Mouse (Mus musculus) hindbrain, embryonic 13.5 days (tissue): ENCODE measurements around the gene Cdc42ep2. TPM values are rescaled to one million over a fixed set of nuclear protein-coding genes. Genes with fewer than 3 reads are reported as not detected.

ENCODE experiments used
- ATAC-seq: fragments of 200-750 bp; cut with Nextera tagmentation; 2 replicates; pipeline ENCODE4 v1.8.0; 2017; ENCODE audit warnings: moderate TSS enrichment; ENCODE audit not compliant: low FRiP score
- H3K27ac ChIP-seq: fragments of 300-500 bp; sonication (generic); 2 replicates; pipeline ENCODE4 v1.5.1; 2015; ENCODE audit warnings: inconsistent platforms, mild to moderate bottlenecking, moderate library complexity
- H3K27me3 ChIP-seq: fragments of 300-500 bp; sonication (generic); 2 replicates; pipeline ENCODE4 v1.6.1; 2015; ENCODE audit warnings: mild to moderate bottlenecking, inconsistent platforms
- H3K36me3 ChIP-seq: fragments of 300-500 bp; sonication (generic); 2 replicates; pipeline ENCODE4 v1.6.1; 2015; ENCODE audit warnings: mild to moderate bottlenecking, inconsistent platforms
- H3K4me1 ChIP-seq: fragments of 300-500 bp; sonication (generic); replicated peaks from 2 replicates; pipeline ENCODE4 v1.6.1; 2015; ENCODE audit warnings: inconsistent platforms
- H3K4me2 ChIP-seq: fragments of 300-500 bp; sonication (generic); 2 replicates; pipeline ENCODE4 v1.6.1; 2015; ENCODE audit warnings: inconsistent platforms, mild to moderate bottlenecking, moderate library complexity
- H3K4me3 ChIP-seq: fragments of 300-500 bp; sonication (generic); 2 replicates; pipeline ENCODE4 v1.5.1; 2015; ENCODE audit warnings: mild to moderate bottlenecking, inconsistent platforms
- H3K9ac ChIP-seq: fragments of 300-500 bp; sonication (generic); 2 replicates; pipeline ENCODE4 v1.6.1; 2015; ENCODE audit warnings: mild to moderate bottlenecking, inconsistent platforms
- H3K9me3 ChIP-seq: fragments of 300-500 bp; sonication (generic); 2 replicates; pipeline ENCODE4 v1.6.1; 2016; ENCODE audit warnings: inconsistent platforms
- WGBS: fragments of 180-500 bp; shearing (Covaris S2); methylation state at CpG from one replicate; pipeline ENCODE4 v1.1.7; 2015; 5-methylcytosine and 5-hydroxymethylcytosine counted together
- polyA plus RNA-seq: library from polyadenylated mRNA; unstranded; fragments of >200 nt; fragmentation: Nextera tagmentation; extraction: Ambion mirVana; gene quantifications from 2 replicates; pipeline ENCODE4 v1.2.1, GENCODE M21; 2015

Cdc42ep2 gene
- polyA plus RNA-seq, 1 experiment from 2014 or later: 11.5 TPM

- H3K9ac ChIP-seq: no peak overlapping the region; the same call in 1 of the 2 replicates
- H3K4me1 ChIP-seq: peaks cover 18% of the 10 kb centered on the region
- 85% methylated on average over 3 of the region's 3 CpGs for WGBS
- no peak overlapping the region for H3K4me3 ChIP-seq
- no peaks in the 10 kb centered on the region for H3K27me3 ChIP-seq
- H3K36me3 ChIP-seq: no peaks in the 10 kb centered on the region
- H3K9me3 ChIP-seq: no peaks in the 10 kb centered on the region
- no peak overlapping the region for H3K27ac ChIP-seq
- H3K4me2 ChIP-seq: no peak overlapping the region
- ATAC-seq: no peak
Observed at GRCm38 (mm10) chr19:5878916-5879315, 45.7 kb downstream of the Cdc42ep2 start.

DNA sequence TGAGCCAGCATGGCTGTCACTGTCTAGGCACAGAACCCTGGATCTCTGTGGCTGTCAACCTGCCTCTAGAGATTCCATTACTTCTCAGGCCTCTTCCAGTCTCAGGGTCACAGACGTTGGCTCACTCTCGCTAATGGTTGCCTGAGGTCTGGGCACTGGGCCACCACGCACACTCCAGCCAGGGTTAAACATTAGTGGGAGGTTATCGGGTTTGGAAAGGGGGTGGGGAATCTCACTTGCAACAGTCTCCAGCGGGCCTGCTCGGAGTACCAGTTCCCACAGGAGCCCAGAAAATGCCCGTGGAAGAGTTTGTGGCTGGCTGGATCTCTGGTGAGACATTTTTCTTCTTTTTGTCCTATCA, 46.3 kb downstream of the Cdc42ep2 start:
- H3K36me3 ChIP-seq: no peaks in the 10 kb centered on the region
- 0 out of 2 replicates have a peak overlapping the region, but pooled peaks have one; percentile 15 for H3K4me2 ChIP-seq
- H3K4me3 ChIP-seq: no peak overlapping the region
- peak overlapping the region; percentile 72; the same call in 1 of the 2 replicates for H3K27ac ChIP-seq
- H3K9me3 ChIP-seq: no peaks in the 10 kb centered on the region
- no peaks in the 10 kb centered on the region for H3K27me3 ChIP-seq
- WGBS: 77% methylated on average over 7 of the region's 7 CpGs
- H3K9ac ChIP-seq: peak overlapping the region; percentile 49
- H3K4me1 ChIP-seq: peaks cover 24% of the 10 kb centered on the region
- ATAC-seq: no peak

GRCm38 (mm10) chr19:5877618-5878361, 46.8 kb downstream of the Cdc42ep2 start, which contains the start of gene Slc25a45:
TSS of gene Slc25a45 (plus strand) at chr19:5877808.
- H3K27ac ChIP-seq: peak within 1 kb of the TSS; percentile 72
- 0 out of 2 replicates have a peak within 1 kb of the TSS, but pooled peaks have one; percentile 15 for H3K4me2 ChIP-seq
- peaks cover 3% of the 10 kb centered on the region; the same call in 1 of the 2 replicates for H3K36me3 ChIP-seq
- no peaks in the 10 kb centered on the region for H3K27me3 ChIP-seq
- ATAC-seq: no peak
- no peak within 1 kb of the TSS for H3K4me3 ChIP-seq
- peaks cover 29% of the 10 kb centered on the region for H3K4me1 ChIP-seq
- WGBS: 50% methylated on average over 15 of the region's 15 CpGs
- no peaks in the 10 kb centered on the region for H3K9me3 ChIP-seq
- peak within 1 kb of the TSS; percentile 49 for H3K9ac ChIP-seq

GRCm38 (mm10) chr19:5874969-5875480, 49.6 kb downstream of the Cdc42ep2 start, which contains the start of gene Frmd8:
TSS of gene Frmd8 (minus strand) at chr19:5875274.
- peak; percentile 93 for ATAC-seq
- WGBS: 0% methylated on average over 37 of the region's 37 CpGs

GRCm38 (mm10) chr19:5874391-5874968, 50.1 kb downstream of the Cdc42ep2 start:
- Histone ChIP-seq H3K4me3 (peak overlapping the region; percentile 75), H3K9me3 (no peaks in the 10 kb centered on the region), H3K4me1 (peaks cover 47% of the 10 kb centered on the region), H3K9ac (peak overlapping the region; percentile 85), H3K4me2 (peak overlapping the region; percentile 88), H3K27me3 (no peaks in the 10 kb centered on the region), H3K36me3 (peaks cover 16% of the 10 kb centered on the region), H3K27ac (peak overlapping the region; percentile 70; the same call in 1 of the 2 replicates)
- no peak; the same call in 1 of the 2 replicates for ATAC-seq
- 11% methylated on average over 13 of the region's 13 CpGs for WGBS

More at GRCm38 (mm10) chr19:5874969-5875480, 49.6 kb downstream of the Cdc42ep2 start, which contains the start of gene Frmd8:
- H3K4me1 ChIP-seq: peaks cover 47% of the 10 kb centered on the region
- no peaks in the 10 kb centered on the region for H3K27me3 ChIP-seq
- H3K27ac ChIP-seq: peak within 1 kb of the TSS; percentile 74
- H3K9ac ChIP-seq: peak within 1 kb of the TSS; percentile 85
- peak within 1 kb of the TSS; percentile 75 for H3K4me3 ChIP-seq
- peaks cover 13% of the 10 kb centered on the region for H3K36me3 ChIP-seq
- no peaks in the 10 kb centered on the region for H3K9me3 ChIP-seq
- H3K4me2 ChIP-seq: peak within 1 kb of the TSS; percentile 88

DNA sequence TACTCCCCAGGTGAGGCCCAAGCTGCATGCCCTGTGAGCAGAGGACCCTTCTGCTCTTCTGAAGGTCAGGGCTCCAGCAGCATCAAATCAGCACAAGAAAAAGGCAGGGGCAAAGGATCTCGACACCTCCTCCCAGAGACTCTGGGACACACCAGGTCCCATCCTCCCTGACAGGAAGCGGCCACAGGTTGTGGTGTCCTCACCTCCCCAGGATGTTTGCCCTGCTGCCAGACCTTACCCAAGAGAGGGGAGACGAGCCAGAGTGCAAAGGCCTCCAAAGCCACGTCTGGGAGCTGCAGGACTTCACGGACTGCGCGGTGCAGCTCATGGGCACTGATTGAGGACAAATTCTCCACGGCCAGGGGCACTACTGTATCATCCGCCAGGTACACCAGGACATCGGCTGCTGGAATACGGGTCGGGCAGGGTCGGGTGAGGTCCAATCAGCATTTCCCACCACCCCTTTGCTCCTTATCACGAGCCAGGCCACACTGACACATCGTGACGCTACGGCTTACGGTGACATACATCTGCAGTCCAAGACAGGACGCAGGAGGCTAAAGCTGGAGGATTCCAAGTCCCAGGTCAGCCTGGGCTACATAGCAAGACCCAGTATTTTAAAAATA, 51.6 kb downstream of the Cdc42ep2 start:
- Histone ChIP-seq H3K27ac (no peak overlapping the region), H3K9ac (peak overlapping the region; percentile 85), H3K36me3 (peaks cover 28% of the 10 kb centered on the region), H3K4me1 (peaks cover 47% of the 10 kb centered on the region), H3K4me2 (no peak overlapping the region), H3K27me3 (no peaks in the 10 kb centered on the region), H3K4me3 (no peak overlapping the region), H3K9me3 (no peaks in the 10 kb centered on the region)
- 87% methylated on average over 19 of the region's 19 CpGs for WGBS
- ATAC-seq: no peak

GRCm38 (mm10) chr19:5872528-5872927, 52.1 kb downstream of the Cdc42ep2 start:
- no peak overlapping the region for H3K27ac ChIP-seq
- H3K4me2 ChIP-seq: no peak overlapping the region
- H3K9ac ChIP-seq: peak overlapping the region; percentile 85
- 86% methylated on average over 4 of the region's 4 CpGs for WGBS
- peaks cover 45% of the 10 kb centered on the region for H3K4me1 ChIP-seq
- ATAC-seq: no peak
- H3K27me3 ChIP-seq: no peaks in the 10 kb centered on the region
- no peaks in the 10 kb centered on the region for H3K9me3 ChIP-seq
- H3K36me3 ChIP-seq: peaks cover 33% of the 10 kb centered on the region
- H3K4me3 ChIP-seq: no peak overlapping the region

DNA sequence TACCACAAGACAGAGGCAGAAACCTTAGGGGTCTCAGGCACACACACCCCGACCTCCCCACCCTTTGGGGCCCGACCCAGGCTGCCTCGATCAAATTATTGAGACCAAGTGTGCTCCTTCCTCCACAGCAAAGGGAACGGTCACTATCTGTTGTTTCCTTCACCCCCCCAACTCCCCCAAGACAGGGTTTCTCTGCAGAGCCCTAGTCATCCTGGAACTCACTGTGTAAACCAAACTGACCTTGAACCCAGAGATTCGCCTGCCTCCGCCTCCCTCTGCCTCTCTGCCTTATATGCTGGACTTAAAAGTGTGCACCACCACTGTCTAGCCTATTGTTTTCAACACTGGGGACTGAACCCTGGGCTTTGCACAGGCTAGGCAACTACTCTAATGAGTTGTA, 52.9 kb downstream of the Cdc42ep2 start:
- no peak for ATAC-seq
- Histone ChIP-seq H3K4me2 (0 out of 2 replicates have a peak overlapping the region, but pooled peaks have one; percentile 16), H3K9me3 (no peaks in the 10 kb centered on the region), H3K9ac (peak overlapping the region; percentile 53), H3K4me1 (peaks cover 45% of the 10 kb centered on the region), H3K27me3 (no peaks in the 10 kb centered on the region), H3K4me3 (no peak overlapping the region), H3K36me3 (peaks cover 40% of the 10 kb centered on the region), H3K27ac (peak overlapping the region; percentile 76; the same call in 1 of the 2 replicates)
- 60% methylated on average over 6 of the region's 6 CpGs for WGBS

DNA sequence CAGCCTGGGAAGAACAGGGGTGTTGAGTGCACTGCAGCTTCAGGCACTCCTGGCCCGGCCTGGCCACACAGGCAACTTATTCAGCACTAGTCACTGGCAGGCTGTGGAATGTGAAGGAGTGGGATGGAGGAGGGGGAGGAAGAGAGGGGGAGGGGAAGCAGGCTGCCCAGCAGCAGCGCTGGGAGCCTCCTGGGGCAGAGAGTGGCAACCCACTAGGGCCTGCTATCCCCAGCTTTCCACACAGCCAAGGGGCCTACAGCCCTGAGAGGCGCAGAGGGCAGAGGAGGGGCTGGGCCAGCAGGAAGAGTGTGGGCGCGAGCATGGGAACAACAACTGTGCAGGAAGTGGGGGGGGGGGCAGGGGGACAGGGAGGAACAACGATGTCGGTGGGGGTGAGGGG, 53.3 kb downstream of the Cdc42ep2 start:
- H3K27me3 ChIP-seq: no peaks in the 10 kb centered on the region
- H3K9ac ChIP-seq: peak overlapping the region; percentile 53
- H3K27ac ChIP-seq: peak overlapping the region; percentile 76
- H3K4me1 ChIP-seq: peaks cover 45% of the 10 kb centered on the region
- WGBS: 10% methylated on average over 6 of the region's 7 CpGs
- no peaks in the 10 kb centered on the region for H3K9me3 ChIP-seq
- H3K36me3 ChIP-seq: peaks cover 44% of the 10 kb centered on the region
- peak overlapping the region; percentile 16; the same call in 1 of the 2 replicates for H3K4me2 ChIP-seq
- H3K4me3 ChIP-seq: no peak overlapping the region
- ATAC-seq: peak; percentile 17; the same call in 1 of the 2 replicates

DNA sequence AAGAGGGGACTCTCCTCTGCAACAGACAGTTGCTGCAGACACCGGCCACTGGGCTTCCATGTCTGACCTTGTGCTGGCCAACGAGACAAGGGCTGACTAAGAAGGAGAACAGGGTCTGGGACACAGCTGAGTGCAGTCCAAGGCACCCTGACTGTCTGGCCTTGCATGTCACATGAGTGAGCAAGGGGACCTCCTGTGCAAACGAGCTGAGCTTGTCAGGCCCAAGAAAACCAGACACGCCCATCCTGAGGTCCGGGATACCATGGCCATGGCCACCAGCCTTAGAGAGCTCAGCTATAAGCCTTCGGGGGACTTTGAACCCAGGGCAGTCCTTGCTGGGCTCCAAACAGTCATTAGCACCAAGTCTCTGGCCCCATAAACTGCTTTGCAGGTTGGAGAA, 56.5 kb downstream of the Cdc42ep2 start:
- Histone ChIP-seq H3K4me3 (no peak overlapping the region), H3K27ac (no peak overlapping the region), H3K27me3 (no peaks in the 10 kb centered on the region), H3K4me2 (no peak overlapping the region), H3K9me3 (no peaks in the 10 kb centered on the region), H3K36me3 (peaks cover 76% of the 10 kb centered on the region), H3K9ac (no peak overlapping the region), H3K4me1 (peaks cover 21% of the 10 kb centered on the region)
- no peak for ATAC-seq
- 87% methylated on average over 6 of the region's 6 CpGs for WGBS
